Mouse (Mus musculus) hindbrain, embryonic 12.5 days (tissue): ENCODE measurements around the gene Tyk2. TPM values are rescaled to one million over a fixed set of nuclear protein-coding genes. Genes with fewer than 3 reads are reported as not detected.
A peak's percentile ranks its signal among the peaks of the same experiment; 100 is the strongest.

ENCODE experiments used
- ATAC-seq: fragments of 200-750 bp; cut with Nextera tagmentation; 2 replicates; pipeline ENCODE4 v1.8.0; 2017; ENCODE audit warnings: moderate TSS enrichment; ENCODE audit not compliant: low FRiP score
- H3K27ac ChIP-seq: fragments of 300-500 bp; sonication (generic); 2 replicates; pipeline ENCODE4 v1.5.1; 2016; ENCODE audit warnings: mild to moderate bottlenecking
- H3K27me3 ChIP-seq: fragments of 300-500 bp; sonication (generic); 2 replicates; pipeline ENCODE4 v1.6.1; 2016; ENCODE audit warnings: mild to moderate bottlenecking
- H3K36me3 ChIP-seq: fragments of 300-500 bp; sonication (generic); 2 replicates; pipeline ENCODE4 v1.6.1; 2016; ENCODE audit warnings: mild to moderate bottlenecking
- H3K4me1 ChIP-seq: fragments of 300-500 bp; sonication (generic); 2 replicates; pipeline ENCODE4 v1.6.1; 2016
- H3K4me2 ChIP-seq: fragments of 300-500 bp; sonication (generic); replicated peaks from 2 replicates; pipeline ENCODE4 v1.6.1; 2016; ENCODE audit warnings: mild to moderate bottlenecking
- H3K4me3 ChIP-seq: fragments of 300-500 bp; sonication (generic); 2 replicates; pipeline ENCODE4 v1.5.1; 2016; ENCODE audit warnings: mild to moderate bottlenecking
- H3K9ac ChIP-seq: fragments of 300-500 bp; sonication (generic); 2 replicates; pipeline ENCODE4 v1.6.1; 2016; ENCODE audit warnings: mild to moderate bottlenecking, moderate library complexity
- H3K9me3 ChIP-seq: fragments of 300-500 bp; sonication (generic); replicated peaks from 2 replicates; pipeline ENCODE4 v1.6.1; 2016; ENCODE audit warnings: mild to moderate bottlenecking
- WGBS: fragments of 180-500 bp; shearing (Covaris S2); methylation state at CpG from one replicate; pipeline ENCODE4 v1.1.7; 2016; 5-methylcytosine and 5-hydroxymethylcytosine counted together
- polyA plus RNA-seq: library from polyadenylated mRNA; unstranded; fragments of >200 nt; fragmentation: Nextera tagmentation; extraction: Ambion mirVana; gene quantifications from 2 replicates; pipeline ENCODE4 v1.2.1, GENCODE M21; 2016

Gene Tyk2
- polyA plus RNA-seq, 1 experiment from 2014 or later: 16.3 TPM

DNA sequence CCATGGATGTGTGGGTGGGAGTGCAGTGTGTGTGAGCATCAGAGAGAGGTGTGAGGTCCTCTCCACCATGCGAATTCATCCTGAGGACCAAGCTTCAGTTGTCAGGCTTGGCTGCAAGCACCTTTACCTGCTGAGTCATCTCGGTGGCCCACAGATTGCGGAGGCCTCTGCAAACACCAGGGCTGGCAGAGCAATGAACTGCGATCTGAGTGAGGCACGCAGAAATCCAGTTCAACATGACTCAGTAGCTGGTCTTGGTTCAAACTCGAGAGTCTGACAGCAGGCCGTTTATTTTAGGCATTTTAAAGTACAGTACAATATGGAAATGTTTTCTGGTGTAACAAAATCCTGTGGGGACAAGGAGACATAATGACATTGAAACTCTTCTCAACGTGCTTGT is 33.2 kb downstream of the Tyk2 start:
- no peaks in the 10 kb centered on the region for H3K27me3 ChIP-seq
- no peak overlapping the region for H3K4me2 ChIP-seq
- no peak overlapping the region for H3K9ac ChIP-seq
- H3K27ac ChIP-seq: no peak overlapping the region
- H3K9me3 ChIP-seq: no peaks in the 10 kb centered on the region
- peaks cover 7% of the 10 kb centered on the region; the same call in 1 of the 2 replicates for H3K4me1 ChIP-seq
- no peaks in the 10 kb centered on the region for H3K36me3 ChIP-seq
- no peak overlapping the region for H3K4me3 ChIP-seq
- 84% methylated on average over 8 of the region's 8 CpGs for WGBS
- no peak for ATAC-seq

DNA sequence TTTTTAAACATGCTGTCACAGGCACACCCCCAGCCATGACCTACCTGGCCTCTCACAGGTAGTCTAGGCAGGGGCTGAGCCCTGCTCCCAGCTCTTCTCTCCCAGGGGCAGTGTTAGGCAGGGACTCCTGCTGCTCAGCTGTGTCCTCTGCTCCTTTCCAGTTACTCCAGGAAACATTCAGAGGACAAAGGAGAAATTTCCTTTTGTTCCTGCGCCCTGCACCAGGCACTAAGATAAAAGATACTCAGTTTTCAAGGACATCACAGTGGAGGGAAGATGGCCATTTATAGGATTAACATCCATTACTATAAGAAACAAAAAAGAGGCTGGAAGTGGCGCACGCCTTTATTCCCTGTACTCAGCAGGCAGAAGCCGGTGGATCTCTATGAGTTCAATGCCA is 35.1 kb downstream of the Tyk2 start:
- H3K27me3 ChIP-seq: no peaks in the 10 kb centered on the region
- ATAC-seq: no peak
- no peaks in the 10 kb centered on the region for H3K9me3 ChIP-seq
- no peak overlapping the region for H3K9ac ChIP-seq
- H3K4me1 ChIP-seq: peaks cover 8% of the 10 kb centered on the region
- no peak overlapping the region for H3K27ac ChIP-seq
- WGBS: 71% methylated on average over 4 of the region's 4 CpGs
- no peaks in the 10 kb centered on the region for H3K36me3 ChIP-seq
- H3K4me2 ChIP-seq: no peak overlapping the region
- H3K4me3 ChIP-seq: no peak overlapping the region

DNA sequence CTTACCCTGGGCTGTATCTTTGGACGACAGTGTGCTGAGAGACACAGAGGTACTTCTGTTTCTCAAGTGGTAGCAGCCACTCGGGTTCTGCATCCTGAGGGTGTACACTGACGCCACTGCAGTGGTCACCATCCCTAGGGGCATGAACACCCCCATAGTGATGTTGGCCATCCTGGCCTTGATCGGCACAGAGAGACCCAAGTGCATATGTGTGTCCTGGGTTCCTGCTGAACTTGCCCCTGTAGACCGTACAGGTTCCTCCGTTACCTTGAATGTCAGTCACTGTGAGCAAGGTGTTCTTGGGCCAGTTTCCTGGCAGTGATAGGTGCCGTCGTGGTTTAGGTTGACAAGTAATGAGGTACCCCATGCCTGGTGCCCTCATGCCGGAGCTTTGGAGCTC is 37.6 kb downstream of the Tyk2 start:
- peaks cover 16% of the 10 kb centered on the region for H3K36me3 ChIP-seq
- H3K4me3 ChIP-seq: no peak overlapping the region
- H3K27me3 ChIP-seq: no peaks in the 10 kb centered on the region
- no peak overlapping the region for H3K27ac ChIP-seq
- no peak overlapping the region for H3K4me2 ChIP-seq
- ATAC-seq: no peak
- 96% methylated on average over 9 of the region's 9 CpGs for WGBS
- H3K9ac ChIP-seq: no peak overlapping the region
- H3K4me1 ChIP-seq: peaks cover 17% of the 10 kb centered on the region
- H3K9me3 ChIP-seq: no peaks in the 10 kb centered on the region

DNA sequence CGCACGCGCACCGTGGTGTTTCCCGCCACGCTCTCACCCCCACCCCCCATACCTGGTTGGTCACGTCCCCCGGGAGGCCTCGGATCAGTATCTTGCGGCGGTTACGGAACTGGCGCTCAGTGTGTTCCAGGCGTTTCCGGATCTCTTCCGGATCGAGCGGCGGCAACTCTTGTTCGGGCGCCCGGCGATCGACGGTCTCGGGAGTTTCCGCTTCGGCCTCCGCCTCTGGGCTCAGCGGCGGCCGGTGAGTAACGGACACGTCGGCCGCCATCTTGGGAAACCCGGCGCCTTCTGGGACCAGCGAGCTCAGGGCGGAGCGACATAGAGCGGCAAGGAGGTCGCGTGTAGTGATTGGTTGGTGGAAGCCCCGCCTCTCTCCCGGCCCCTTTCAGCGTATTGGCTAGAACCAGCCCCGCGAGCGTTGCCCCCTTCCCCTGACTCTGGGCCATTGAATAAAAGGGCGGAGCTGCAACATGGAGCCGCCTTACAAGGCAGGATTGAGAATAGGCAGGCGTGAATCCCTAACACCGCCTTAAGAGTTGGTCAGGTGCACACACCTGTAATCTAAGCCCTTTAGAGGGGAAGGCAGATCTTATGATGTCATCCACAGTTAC is 39.2 kb downstream of the Tyk2 start, which contains the start of the genes Gm38431 and Raver1:
Gm38431 (minus strand) TSS at position 291 of the 614 bp plus-strand sequence.
Raver1 (minus strand) TSS at position 302 of the 614 bp plus-strand sequence.
- Histone ChIP-seq H3K4me3 (peak within 1 kb of the TSS; percentile 61), H3K27me3 (no peaks in the 10 kb centered on the region), H3K4me2 (peak within 1 kb of the TSS; percentile 90), H3K36me3 (peaks cover 33% of the 10 kb centered on the region), H3K9ac (peak within 1 kb of the TSS; percentile 70), H3K4me1 (peaks cover 20% of the 10 kb centered on the region), H3K9me3 (no peaks in the 10 kb centered on the region), H3K27ac (peak within 1 kb of the TSS; percentile 92)
- peak; percentile 100 for ATAC-seq
- under 1% methylated on average over 54 of the region's 54 CpGs for WGBS

DNA sequence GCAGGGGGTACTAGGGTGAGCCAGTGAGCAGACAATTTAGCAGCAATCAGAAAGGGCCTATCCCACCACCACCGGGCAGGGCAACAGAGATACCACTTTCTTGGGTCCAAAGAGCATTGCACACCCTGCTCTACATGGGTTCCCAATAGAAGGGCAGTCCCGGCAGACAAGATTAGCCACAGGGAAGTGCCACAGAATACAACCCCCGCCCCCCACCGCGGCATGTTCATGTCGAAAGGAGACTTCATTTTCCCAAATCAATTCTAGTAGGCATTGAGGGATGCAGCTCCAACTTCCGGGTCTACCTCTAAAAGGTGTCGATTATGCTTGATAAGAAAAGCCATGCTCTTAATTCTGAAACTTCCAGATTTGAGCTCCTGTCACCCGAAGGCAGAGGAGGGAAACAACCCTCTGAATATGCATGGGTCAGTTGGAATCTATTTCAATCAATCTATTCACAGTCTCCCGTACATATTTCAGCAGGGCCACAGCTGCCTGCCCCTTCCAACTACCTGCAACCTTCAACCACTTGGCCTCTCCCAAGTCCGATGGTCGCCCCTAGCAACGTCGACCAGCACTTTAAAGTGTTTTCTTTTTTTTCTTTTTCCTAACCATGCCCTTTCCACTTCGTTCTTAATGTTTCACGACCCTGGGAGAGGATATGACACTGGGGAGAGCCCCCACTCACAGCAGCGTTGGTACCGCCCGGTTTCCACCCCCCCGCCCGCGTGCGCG is 39.9 kb downstream of the Tyk2 start:
- no peak; the same call in 1 of the 2 replicates for ATAC-seq
- H3K36me3 ChIP-seq: peaks cover 39% of the 10 kb centered on the region

GRCm38 (mm10) chr9:21090537-21090936 is 40.5 kb downstream of the Tyk2 start:
- H3K4me3 ChIP-seq: peak overlapping the region; percentile 61
- peak overlapping the region; percentile 70 for H3K9ac ChIP-seq
- H3K36me3 ChIP-seq: peaks cover 45% of the 10 kb centered on the region
- ATAC-seq: no peak
- no peaks in the 10 kb centered on the region for H3K27me3 ChIP-seq
- peak overlapping the region; percentile 90 for H3K4me2 ChIP-seq
- H3K27ac ChIP-seq: 0 out of 2 replicates have a peak overlapping the region, but pooled peaks have one; percentile 92
- WGBS: 81% methylated on average over 1 of the region's 1 CpGs
- H3K4me1 ChIP-seq: peaks cover 20% of the 10 kb centered on the region
- H3K9me3 ChIP-seq: no peaks in the 10 kb centered on the region

More for the DNA sequence above, 39.9 kb downstream of the Tyk2 start:
- peak overlapping the region; percentile 61 for H3K4me3 ChIP-seq
- peak overlapping the region; percentile 70 for H3K9ac ChIP-seq
- no peaks in the 10 kb centered on the region for H3K9me3 ChIP-seq
- WGBS: 5% methylated on average over 24 of the region's 24 CpGs
- H3K4me1 ChIP-seq: peaks cover 20% of the 10 kb centered on the region
- H3K4me2 ChIP-seq: peak overlapping the region; percentile 90
- H3K27me3 ChIP-seq: no peaks in the 10 kb centered on the region
- peak overlapping the region; percentile 92 for H3K27ac ChIP-seq

- ATAC-seq: no peak
- no peak overlapping the region for H3K27ac ChIP-seq
- WGBS: 94% methylated on average over 3 of the region's 3 CpGs
Observed at GRCm38 (mm10) chr9:21083324-21083723, 47.7 kb downstream of the Tyk2 start.

DNA sequence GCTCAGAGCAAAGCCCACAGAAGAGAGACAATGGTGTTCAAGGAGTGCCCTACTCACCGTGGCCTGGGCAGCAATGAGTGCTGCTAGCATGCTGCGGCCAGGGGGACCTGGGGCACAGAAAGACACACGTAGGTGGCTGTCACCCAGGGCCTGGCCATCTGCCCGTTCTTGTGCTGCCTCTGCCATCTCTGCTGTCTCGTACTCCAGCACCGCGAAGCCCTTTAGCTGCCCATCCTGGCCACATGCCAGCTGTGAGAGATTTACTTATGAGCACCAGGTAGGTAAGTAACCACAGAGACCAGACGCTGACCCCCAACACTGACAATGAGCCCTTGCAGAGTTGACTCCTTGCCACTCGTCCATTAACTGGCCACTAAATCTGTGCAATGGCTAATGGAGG is 49.9 kb downstream of the Tyk2 start:
- ATAC-seq: no peak
- H3K27ac ChIP-seq: no peak overlapping the region
- H3K9ac ChIP-seq: no peak overlapping the region
- no peaks in the 10 kb centered on the region for H3K9me3 ChIP-seq
- no peaks in the 10 kb centered on the region for H3K4me1 ChIP-seq
- H3K4me3 ChIP-seq: no peak overlapping the region
- H3K4me2 ChIP-seq: no peak overlapping the region
- peaks cover 88% of the 10 kb centered on the region for H3K36me3 ChIP-seq
- 92% methylated on average over 9 of the region's 9 CpGs for WGBS
- H3K27me3 ChIP-seq: no peaks in the 10 kb centered on the region

More at GRCm38 (mm10) chr9:21083324-21083723, 47.7 kb downstream of the Tyk2 start:
- Histone ChIP-seq H3K9ac (no peak overlapping the region), H3K27me3 (no peaks in the 10 kb centered on the region), H3K4me1 (0 out of 2 replicates have a peak, but pooled peaks cover 2% of the 10 kb centered on the region), H3K4me3 (no peak overlapping the region), H3K9me3 (no peaks in the 10 kb centered on the region), H3K36me3 (peaks cover 90% of the 10 kb centered on the region), H3K4me2 (no peak overlapping the region)

GRCm38 (mm10) chr9:21075625-21076024 is 55.4 kb downstream of the Tyk2 start:
- H3K4me1 ChIP-seq: peaks cover 12% of the 10 kb centered on the region
- H3K4me3 ChIP-seq: no peak overlapping the region
- no peak overlapping the region for H3K4me2 ChIP-seq
- no peaks in the 10 kb centered on the region for H3K27me3 ChIP-seq
- peaks cover 62% of the 10 kb centered on the region for H3K36me3 ChIP-seq
- no peak overlapping the region for H3K27ac ChIP-seq
- no peak overlapping the region for H3K9ac ChIP-seq
- no peaks in the 10 kb centered on the region for H3K9me3 ChIP-seq
- 86% methylated on average over 3 of the region's 3 CpGs for WGBS
- ATAC-seq: no peak

- H3K36me3 ChIP-seq: peaks cover 53% of the 10 kb centered on the region
- H3K9me3 ChIP-seq: no peaks in the 10 kb centered on the region
- 0 out of 2 replicates have a peak overlapping the region, but pooled peaks have one; percentile 17 for H3K27ac ChIP-seq
- H3K4me1 ChIP-seq: peaks cover 12% of the 10 kb centered on the region
- no peaks in the 10 kb centered on the region for H3K27me3 ChIP-seq
- ATAC-seq: no peak
- H3K4me2 ChIP-seq: no peak overlapping the region
- no peak overlapping the region for H3K9ac ChIP-seq
- 86% methylated on average over 1 of the region's 1 CpGs for WGBS
- H3K4me3 ChIP-seq: no peak overlapping the region
Observed at GRCm38 (mm10) chr9:21074173-21074572, 56.9 kb downstream of the Tyk2 start.

DNA sequence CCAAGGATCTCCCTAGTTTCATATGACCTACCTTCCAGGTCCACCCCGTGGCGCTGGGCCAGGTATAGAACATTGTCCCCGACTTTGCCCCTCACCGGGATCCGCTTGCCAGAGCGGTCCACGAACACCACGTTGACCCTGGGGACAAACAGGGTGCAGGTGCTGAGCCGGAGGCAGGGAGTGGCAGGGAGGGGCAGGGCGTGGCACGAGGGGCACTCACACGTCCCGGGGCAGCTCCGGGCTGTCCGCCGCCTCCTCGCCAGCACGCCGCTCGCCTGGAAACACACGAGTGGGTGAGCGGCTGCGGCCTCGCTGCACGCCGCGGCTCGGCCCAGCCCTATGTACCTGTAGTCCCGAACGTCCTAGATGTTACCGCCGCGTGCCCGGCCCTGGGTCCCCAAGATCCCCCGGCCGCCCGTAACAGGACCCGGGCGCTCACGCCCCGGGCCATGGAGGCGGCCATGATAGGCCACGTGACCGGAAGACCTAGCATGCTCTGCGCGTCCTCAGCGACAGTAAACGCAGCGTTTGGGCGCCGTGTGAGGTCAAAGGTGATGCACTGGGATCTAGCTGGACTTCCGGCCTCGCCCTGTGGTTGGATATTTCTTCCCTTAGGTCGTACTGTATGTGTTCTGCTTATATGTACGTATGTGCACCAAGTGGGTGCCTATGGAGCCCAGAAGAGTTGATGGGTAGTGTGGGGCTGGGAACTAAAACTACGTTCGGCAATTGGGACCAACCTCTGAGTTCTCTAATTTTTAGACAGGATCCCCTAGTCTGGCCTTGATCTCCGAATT is 57.8 kb downstream of the Tyk2 start, which contains the start of the genes Gm49373 and Fdx1l:
Gm49373 (minus strand) TSS at position 53 of the 797 bp plus-strand sequence.
Fdx1l (minus strand) TSS at position 571 of the 797 bp plus-strand sequence.
- Histone ChIP-seq H3K9me3 (no peaks in the 10 kb centered on the region), H3K4me2 (peak within 1 kb of the TSS; percentile 88), H3K4me1 (peaks cover 12% of the 10 kb centered on the region), H3K36me3 (peaks cover 43% of the 10 kb centered on the region), H3K27me3 (no peaks in the 10 kb centered on the region), H3K9ac (peak within 1 kb of the TSS; percentile 84), H3K4me3 (peak within 1 kb of the TSS; percentile 87), H3K27ac (peak within 1 kb of the TSS; percentile 64)
- ATAC-seq: peak; percentile 94
- WGBS: 3% methylated on average over 58 of the region's 58 CpGs

- 13% methylated on average over 4 of the region's 4 CpGs for WGBS
- Histone ChIP-seq H3K4me1 (peaks cover 12% of the 10 kb centered on the region), H3K9me3 (no peaks in the 10 kb centered on the region), H3K4me3 (peak overlapping the region; percentile 87), H3K27ac (no peak overlapping the region), H3K4me2 (peak overlapping the region; percentile 88), H3K27me3 (no peaks in the 10 kb centered on the region), H3K9ac (peak overlapping the region; percentile 84), H3K36me3 (peaks cover 41% of the 10 kb centered on the region)
- ATAC-seq: peak; percentile 7
Observed at GRCm38 (mm10) chr9:21072641-21073040, 58.4 kb downstream of the Tyk2 start.
